Mouse (Mus musculus): ENCODE measurements at regions not wholly inside any gene's neighbourhood (a gene's known extent, or its start where the extent isn't known, plus 50 kb on each side); places are given as distances from the start of the nearest gene placed in this dataset.
A peak's percentile ranks its signal among the peaks of the same experiment; 100 is the strongest.

DNA sequence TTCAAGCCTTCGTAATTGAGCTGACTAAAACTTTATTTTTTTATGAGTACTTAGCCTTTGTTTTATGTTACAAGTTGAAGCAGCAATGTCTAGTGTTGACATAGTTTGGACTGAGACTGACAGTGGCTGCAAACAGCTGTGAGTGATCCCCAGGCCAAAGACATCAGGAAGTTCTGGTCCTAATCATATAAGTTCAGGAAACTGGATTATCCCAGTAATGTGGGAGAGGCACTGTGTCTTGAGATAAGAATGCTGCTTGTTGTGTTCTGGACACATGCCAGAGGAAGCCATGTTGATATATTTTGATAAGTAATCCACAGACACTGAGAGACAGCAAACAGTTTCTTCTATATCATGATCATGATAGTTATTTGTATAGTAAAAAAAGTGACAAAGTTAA is 153.4 kb downstream of the Lrriq3 start:
- H3K27ac ChIP-seq (ENCODE audit: low read length) = no peak overlapping the region
- ATAC-seq (ENCODE audit: low FRiP score, low TSS enrichment) = no peak
- H3K27me3 ChIP-seq (ENCODE audit: insufficient read depth, low read length) = no peaks in the 10 kb centered on the region
- no peaks in the 10 kb centered on the region for H3K36me3 ChIP-seq (ENCODE audit: insufficient read depth, low read length)
- H3K4me2 ChIP-seq (replicated peaks; ENCODE audit: low read depth, low read length) = no peak overlapping the region
- no peaks in the 10 kb centered on the region for H3K4me1 ChIP-seq (ENCODE audit: insufficient read depth, low read length)
- no peaks in the 10 kb centered on the region for H3K9me3 ChIP-seq (ENCODE audit: low read length)
- no peak overlapping the region for H3K4me3 ChIP-seq (ENCODE audit: low read length)
- WGBS = 61% methylated on average over 1 of the region's 1 CpGs
- no peak overlapping the region for H3K9ac ChIP-seq (replicated peaks; ENCODE audit: low read length)

DNA sequence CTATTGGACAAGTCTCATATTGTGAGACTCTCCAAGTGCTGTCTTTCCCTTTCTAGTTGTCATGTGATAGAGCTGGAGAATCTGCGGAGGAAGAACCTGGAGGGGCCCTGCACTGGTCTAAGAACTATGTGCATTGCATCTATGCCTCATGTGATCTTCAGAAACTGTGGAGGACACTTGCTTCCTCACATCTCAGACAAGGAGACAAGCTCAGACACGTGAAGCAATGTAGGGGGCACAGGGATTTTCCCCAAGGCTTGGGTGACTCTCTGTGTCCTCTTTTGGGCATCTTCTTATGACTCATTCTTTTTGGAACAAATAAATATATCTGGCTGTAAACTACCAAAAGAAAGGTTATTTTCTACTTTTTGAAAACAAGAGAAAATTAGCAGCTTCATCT is 153.9 kb downstream of the Lrriq3 start:
- H3K9me3 ChIP-seq (ENCODE audit: low read length) = no peaks in the 10 kb centered on the region
- H3K4me1 ChIP-seq (ENCODE audit: insufficient read depth, low read length) = no peaks in the 10 kb centered on the region
- H3K4me2 ChIP-seq (replicated peaks; ENCODE audit: low read depth, low read length) = no peak overlapping the region
- H3K27me3 ChIP-seq (ENCODE audit: insufficient read depth, low read length) = no peaks in the 10 kb centered on the region
- H3K36me3 ChIP-seq (ENCODE audit: insufficient read depth, low read length) = no peaks in the 10 kb centered on the region
- ATAC-seq (ENCODE audit: low FRiP score, low TSS enrichment) = no peak
- 79% methylated on average over 2 of the region's 2 CpGs for WGBS
- no peak overlapping the region for H3K9ac ChIP-seq (replicated peaks; ENCODE audit: low read length)
- H3K27ac ChIP-seq (ENCODE audit: low read length) = no peak overlapping the region
- no peak overlapping the region for H3K4me3 ChIP-seq (ENCODE audit: low read length)

DNA sequence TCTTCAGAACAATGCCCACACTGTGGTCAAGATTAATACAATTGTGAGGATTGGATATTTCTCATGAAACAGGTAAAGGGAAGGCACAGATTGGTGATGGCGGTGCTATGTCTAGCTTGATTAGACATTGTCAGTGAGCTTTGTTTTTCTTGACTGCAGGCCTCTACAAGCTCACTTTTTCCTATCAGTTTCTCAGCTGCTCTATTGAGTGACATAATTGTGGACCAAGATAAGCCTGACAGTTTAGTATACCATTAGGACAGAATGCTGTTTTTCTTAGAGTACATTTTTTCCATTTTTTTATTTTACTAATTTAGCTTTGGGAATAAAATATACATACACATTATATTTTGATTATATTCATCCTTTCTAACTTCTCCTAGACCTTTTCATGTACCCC is 154.7 kb downstream of the Lrriq3 start:
- Histone ChIP-seq H3K9me3 (ENCODE audit: low read length) (no peaks in the 10 kb centered on the region), H3K4me1 (ENCODE audit: insufficient read depth, low read length) (no peaks in the 10 kb centered on the region), H3K27ac (ENCODE audit: low read length) (no peak overlapping the region), H3K4me3 (ENCODE audit: low read length) (no peak overlapping the region), H3K27me3 (ENCODE audit: insufficient read depth, low read length) (no peaks in the 10 kb centered on the region), H3K36me3 (ENCODE audit: insufficient read depth, low read length) (no peaks in the 10 kb centered on the region), H3K9ac (replicated peaks; ENCODE audit: low read length) (no peak overlapping the region), H3K4me2 (replicated peaks; ENCODE audit: low read depth, low read length) (no peak overlapping the region)
- 93% methylated on average over 1 of the region's 1 CpGs for WGBS
- no peak for ATAC-seq (ENCODE audit: low FRiP score, low TSS enrichment)

DNA sequence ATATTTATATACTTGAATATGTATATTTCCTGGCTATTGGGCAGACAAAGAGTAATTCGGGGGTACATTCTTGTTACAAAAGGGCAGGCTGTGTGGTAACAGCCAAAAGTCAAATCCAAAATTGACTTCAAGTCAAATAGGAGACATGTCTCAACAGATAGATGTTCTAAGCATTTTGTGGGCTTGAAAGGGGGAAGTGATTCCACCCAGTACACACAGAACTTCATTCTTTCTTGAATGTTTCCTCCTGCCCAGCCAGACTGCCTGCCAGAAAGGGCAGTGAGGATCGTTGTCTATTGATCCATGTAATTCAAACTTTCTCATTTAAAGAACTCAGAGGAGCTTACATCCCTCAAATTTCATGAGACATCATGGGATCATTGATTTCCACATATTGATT is 157.7 kb downstream of the Lrriq3 start:
- no peaks in the 10 kb centered on the region for H3K9me3 ChIP-seq (ENCODE audit: low read length)

DNA sequence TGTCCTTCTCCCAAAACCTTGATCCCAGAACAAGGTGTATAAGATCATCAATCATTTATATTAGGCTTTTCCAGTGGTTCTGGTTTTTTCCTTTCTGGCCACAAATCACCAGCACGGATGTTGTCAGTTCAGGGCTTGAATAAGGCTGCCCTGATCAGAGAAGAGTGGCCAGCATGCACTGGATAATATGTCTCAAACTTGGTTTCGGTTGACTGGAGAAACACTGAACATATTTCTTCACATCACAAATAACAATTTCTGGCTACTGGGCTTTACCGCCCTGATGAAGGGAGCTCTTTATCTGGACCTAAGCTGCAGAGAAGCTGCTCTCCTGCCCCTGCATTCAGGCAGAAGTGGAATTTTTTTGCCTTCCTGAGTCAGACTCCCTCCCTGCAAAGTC is 205.0 kb downstream of the Lrriq3 start:
- no peak overlapping the region for H3K4me2 ChIP-seq (replicated peaks; ENCODE audit: low read depth, low read length)
- no peak overlapping the region for H3K9ac ChIP-seq (replicated peaks; ENCODE audit: low read length)
- no peak overlapping the region for H3K4me3 ChIP-seq (ENCODE audit: low read length)
- ATAC-seq (ENCODE audit: low FRiP score, low TSS enrichment) = no peak
- H3K36me3 ChIP-seq (ENCODE audit: insufficient read depth, low read length) = no peaks in the 10 kb centered on the region
- H3K9me3 ChIP-seq (ENCODE audit: low read length) = no peaks in the 10 kb centered on the region
- 36% methylated on average over 3 of the region's 3 CpGs for WGBS
- no peaks in the 10 kb centered on the region for H3K27me3 ChIP-seq (ENCODE audit: insufficient read depth, low read length)
- no peak overlapping the region for H3K27ac ChIP-seq (ENCODE audit: low read length)
- no peaks in the 10 kb centered on the region for H3K4me1 ChIP-seq (ENCODE audit: insufficient read depth, low read length)

More for the DNA sequence above, 157.7 kb downstream of the Lrriq3 start:
- Histone ChIP-seq H3K4me2 (replicated peaks; ENCODE audit: low read depth, low read length) (no peak overlapping the region), H3K4me3 (ENCODE audit: low read length) (no peak overlapping the region), H3K4me1 (ENCODE audit: insufficient read depth, low read length) (no peaks in the 10 kb centered on the region), H3K9ac (replicated peaks; ENCODE audit: low read length) (no peak overlapping the region), H3K36me3 (ENCODE audit: insufficient read depth, low read length) (no peaks in the 10 kb centered on the region), H3K27me3 (ENCODE audit: insufficient read depth, low read length) (no peaks in the 10 kb centered on the region), H3K27ac (ENCODE audit: low read length) (no peak overlapping the region)
- no peak for ATAC-seq (ENCODE audit: low FRiP score, low TSS enrichment)
- WGBS = 86% methylated on average over 2 of the region's 2 CpGs

DNA sequence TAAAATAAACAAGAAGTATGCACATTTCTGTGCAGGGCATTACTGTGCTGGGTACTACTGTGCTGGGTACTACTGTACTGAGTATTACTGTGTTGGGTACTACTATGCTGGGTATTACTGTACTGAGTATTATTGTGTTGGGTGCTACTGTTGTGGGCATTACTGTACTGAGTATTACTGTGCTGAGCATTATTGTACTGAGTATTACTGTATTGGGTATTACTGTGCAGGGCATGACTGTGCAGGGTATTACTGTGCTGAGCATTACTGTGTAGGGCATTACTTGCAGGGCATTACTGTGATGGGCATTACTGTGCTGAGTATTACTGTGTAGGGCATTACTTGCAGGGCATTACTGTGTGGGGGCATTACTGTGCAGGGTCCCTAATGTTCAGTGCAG is 205.5 kb downstream of the Lrriq3 start:
- Histone ChIP-seq H3K27ac (ENCODE audit: low read length) (no peak overlapping the region), H3K9me3 (ENCODE audit: low read length) (no peaks in the 10 kb centered on the region), H3K27me3 (ENCODE audit: insufficient read depth, low read length) (no peaks in the 10 kb centered on the region), H3K36me3 (ENCODE audit: insufficient read depth, low read length) (no peaks in the 10 kb centered on the region), H3K4me2 (replicated peaks; ENCODE audit: low read depth, low read length) (no peak overlapping the region), H3K4me1 (ENCODE audit: insufficient read depth, low read length) (no peaks in the 10 kb centered on the region), H3K4me3 (ENCODE audit: low read length) (no peak overlapping the region), H3K9ac (replicated peaks; ENCODE audit: low read length) (no peak overlapping the region)
- peak; percentile 65 for ATAC-seq (ENCODE audit: low FRiP score, low TSS enrichment)

DNA sequence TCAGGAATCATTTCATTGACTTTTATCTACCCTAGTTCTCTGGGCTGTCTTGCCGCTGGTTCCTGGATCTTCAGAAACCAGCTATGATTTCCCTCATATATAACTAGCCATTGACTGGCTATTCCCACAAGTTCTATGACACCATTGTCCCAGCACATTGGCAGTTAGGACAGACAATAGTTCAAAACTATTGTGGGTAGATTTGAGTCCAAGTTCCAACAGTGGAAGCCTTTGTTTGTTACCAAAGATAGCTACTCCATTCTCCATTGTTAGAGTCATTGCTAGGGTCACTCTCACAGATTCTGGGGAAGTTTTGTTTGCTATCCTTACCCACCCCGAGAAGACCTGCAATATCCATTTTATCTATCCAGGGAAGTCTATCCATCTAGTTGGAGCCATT is 229.1 kb downstream of the Lrriq3 start:
- Histone ChIP-seq H3K4me3 (ENCODE audit: low read length) (no peak overlapping the region), H3K4me2 (replicated peaks; ENCODE audit: low read depth, low read length) (no peak overlapping the region), H3K27me3 (ENCODE audit: insufficient read depth, low read length) (no peaks in the 10 kb centered on the region), H3K9me3 (ENCODE audit: low read length) (no peaks in the 10 kb centered on the region), H3K27ac (ENCODE audit: low read length) (no peak overlapping the region), H3K9ac (replicated peaks; ENCODE audit: low read length) (no peak overlapping the region), H3K4me1 (ENCODE audit: insufficient read depth, low read length) (no peaks in the 10 kb centered on the region), H3K36me3 (ENCODE audit: insufficient read depth, low read length) (no peaks in the 10 kb centered on the region)
- WGBS = 86% methylated on average over 2 of the region's 2 CpGs
- ATAC-seq (ENCODE audit: low FRiP score, low TSS enrichment) = no peak

DNA sequence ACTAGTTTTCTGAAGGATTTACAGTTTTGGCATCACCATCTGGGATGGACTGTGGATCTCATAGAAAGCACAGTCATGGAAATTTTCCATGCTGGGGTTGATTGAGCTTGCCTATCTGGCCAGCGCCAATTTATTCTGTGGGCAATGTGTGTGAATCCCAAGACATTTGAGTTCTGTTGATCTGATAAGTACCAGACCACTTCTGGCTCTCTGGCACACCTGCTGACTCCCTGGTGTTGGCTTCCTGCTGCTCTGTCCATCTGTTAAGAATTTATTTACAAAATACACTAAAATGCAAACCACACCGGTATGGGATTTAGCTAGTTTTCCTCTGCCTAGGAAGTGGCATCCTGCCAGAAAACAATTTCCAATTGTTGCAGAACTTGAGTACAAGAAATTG is 236.5 kb downstream of the Lrriq3 start:
- Histone ChIP-seq H3K9me3 (ENCODE audit: low read length) (no peaks in the 10 kb centered on the region), H3K27me3 (ENCODE audit: insufficient read depth, low read length) (no peaks in the 10 kb centered on the region), H3K9ac (replicated peaks; ENCODE audit: low read length) (no peak overlapping the region), H3K4me2 (replicated peaks; ENCODE audit: low read depth, low read length) (no peak overlapping the region), H3K4me1 (ENCODE audit: insufficient read depth, low read length) (no peaks in the 10 kb centered on the region), H3K4me3 (ENCODE audit: low read length) (no peak overlapping the region), H3K27ac (ENCODE audit: low read length) (no peak overlapping the region), H3K36me3 (ENCODE audit: insufficient read depth, low read length) (no peaks in the 10 kb centered on the region)
- ATAC-seq (ENCODE audit: low FRiP score, low TSS enrichment) = no peak
- 72% methylated on average over 2 of the region's 2 CpGs for WGBS

DNA sequence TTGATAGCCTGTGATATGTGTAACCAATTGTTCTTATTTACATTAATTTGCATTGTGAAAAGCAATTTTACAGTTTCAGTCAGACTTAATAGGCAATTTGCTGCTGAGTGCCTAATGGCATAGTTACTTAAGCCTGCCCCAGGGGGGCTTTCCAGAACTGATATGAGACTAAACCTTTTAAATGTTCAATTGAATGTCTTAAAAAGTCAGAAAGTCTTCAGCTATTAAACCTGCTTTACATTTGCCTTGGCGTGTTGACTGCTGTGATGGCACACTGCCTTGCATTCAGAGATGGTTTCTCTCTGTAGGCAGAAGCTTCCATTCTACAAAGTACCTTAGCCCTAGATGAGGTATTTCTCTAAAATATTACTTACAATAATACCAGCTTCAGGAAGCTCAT is 256.0 kb downstream of the Lrriq3 start:
- 79% methylated on average over 1 of the region's 1 CpGs for WGBS
- H3K9ac ChIP-seq (replicated peaks; ENCODE audit: low read length) = no peak overlapping the region

DNA sequence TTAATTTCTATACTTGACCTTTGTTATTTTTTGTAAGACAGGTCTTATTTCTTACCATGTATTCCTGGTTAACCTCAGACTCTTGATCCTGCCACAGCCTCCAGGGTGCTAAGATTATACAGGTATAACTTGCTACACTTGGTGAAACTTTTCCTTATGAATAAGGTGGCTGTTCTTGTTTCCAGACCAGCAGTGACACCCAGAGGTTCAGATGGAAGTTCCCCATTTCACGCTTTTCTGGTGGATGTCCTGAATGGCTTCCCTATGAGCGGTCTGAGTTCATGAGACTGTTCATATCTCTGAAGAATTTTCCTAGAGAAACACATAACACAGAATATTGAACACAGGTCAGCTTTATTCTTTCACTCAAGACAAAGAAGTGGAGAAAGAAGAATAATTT is 258.4 kb downstream of the Lrriq3 start:
- Histone ChIP-seq H3K4me1 (ENCODE audit: insufficient read depth, low read length) (no peaks in the 10 kb centered on the region), H3K27me3 (ENCODE audit: insufficient read depth, low read length) (no peaks in the 10 kb centered on the region), H3K27ac (ENCODE audit: low read length) (no peak overlapping the region), H3K4me2 (replicated peaks; ENCODE audit: low read depth, low read length) (no peak overlapping the region), H3K36me3 (ENCODE audit: insufficient read depth, low read length) (no peaks in the 10 kb centered on the region), H3K4me3 (ENCODE audit: low read length) (no peak overlapping the region), H3K9me3 (ENCODE audit: low read length) (no peaks in the 10 kb centered on the region), H3K9ac (replicated peaks; ENCODE audit: low read length) (no peak overlapping the region)
- ATAC-seq (ENCODE audit: low FRiP score, low TSS enrichment) = no peak
- 85% methylated on average over 2 of the region's 2 CpGs for WGBS

More for the DNA sequence above, 256.0 kb downstream of the Lrriq3 start:
- Histone ChIP-seq H3K4me1 (ENCODE audit: insufficient read depth, low read length) (no peaks in the 10 kb centered on the region), H3K36me3 (ENCODE audit: insufficient read depth, low read length) (no peaks in the 10 kb centered on the region), H3K9me3 (ENCODE audit: low read length) (no peaks in the 10 kb centered on the region), H3K27ac (ENCODE audit: low read length) (no peak overlapping the region), H3K4me3 (ENCODE audit: low read length) (no peak overlapping the region), H3K4me2 (replicated peaks; ENCODE audit: low read depth, low read length) (no peak overlapping the region), H3K27me3 (ENCODE audit: insufficient read depth, low read length) (no peaks in the 10 kb centered on the region)
- no peak for ATAC-seq (ENCODE audit: low FRiP score, low TSS enrichment)

DNA sequence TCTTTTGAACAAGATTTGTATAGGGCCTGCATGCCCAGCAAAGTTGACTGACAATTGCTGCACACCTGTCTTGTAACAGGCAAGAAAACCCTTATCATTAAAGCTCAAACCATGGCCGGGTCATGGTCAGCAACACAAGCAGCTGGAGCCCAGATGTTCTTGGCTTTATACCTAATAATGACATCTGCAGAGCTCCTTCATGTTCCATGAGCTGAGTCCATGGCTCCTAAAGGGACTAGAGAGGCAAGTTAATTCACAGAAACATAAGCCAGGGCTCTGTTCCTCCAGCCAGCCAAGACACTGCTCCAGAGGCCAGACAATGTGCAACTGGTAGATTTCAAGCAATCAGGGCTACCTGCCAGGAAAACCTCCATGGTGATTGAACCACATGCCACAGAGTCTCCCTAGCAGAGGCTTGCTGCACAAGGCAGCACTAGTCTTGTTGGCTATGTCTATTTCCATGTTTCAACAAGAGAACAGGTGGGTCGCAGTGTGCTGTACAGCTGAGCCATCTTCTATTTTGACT is 259.1 kb downstream of the Lrriq3 start:
- no peak overlapping the region for H3K4me2 ChIP-seq (replicated peaks; ENCODE audit: low read depth, low read length)
- no peak overlapping the region for H3K9ac ChIP-seq (replicated peaks; ENCODE audit: low read length)
- no peak overlapping the region for H3K4me3 ChIP-seq (ENCODE audit: low read length)
- H3K27ac ChIP-seq (ENCODE audit: low read length) = no peak overlapping the region
- H3K36me3 ChIP-seq (ENCODE audit: insufficient read depth, low read length) = no peaks in the 10 kb centered on the region
- ATAC-seq (ENCODE audit: low FRiP score, low TSS enrichment) = no peak
- 79% methylated on average over 2 of the region's 2 CpGs for WGBS
- H3K4me1 ChIP-seq (ENCODE audit: insufficient read depth, low read length) = no peaks in the 10 kb centered on the region
- H3K27me3 ChIP-seq (ENCODE audit: insufficient read depth, low read length) = no peaks in the 10 kb centered on the region
- H3K9me3 ChIP-seq (ENCODE audit: low read length) = no peaks in the 10 kb centered on the region
